Mouse (Mus musculus) limb, embryonic 11.5 days (tissue): ENCODE measurements around the gene Ncam1. TPM values are rescaled to one million over a fixed set of nuclear protein-coding genes. Genes with fewer than 3 reads are reported as not detected.
A peak's percentile ranks its signal among the peaks of the same experiment; 100 is the strongest.

Source experiments
- ATAC-seq: fragments of 200-750 bp; cut with Nextera tagmentation; 2 replicates; pipeline ENCODE4 v1.8.0; 2017; ENCODE audit warnings: low read depth; ENCODE audit not compliant: insufficient number of reproducible peaks, low FRiP score, low TSS enrichment
- DNase-seq: peaks from one replicate; pipeline ENCODE4 v3.0.0-alpha.2; 2015; ENCODE audit warnings: low spot score
- H3K27ac ChIP-seq: fragments of 300-500 bp; sonication (generic); replicated peaks from 2 replicates; pipeline ENCODE4 v1.5.1; 2014; ENCODE audit warnings: low read depth, mild to moderate bottlenecking, low read length
- H3K27me3 ChIP-seq: fragments of 300-500 bp; sonication (generic); 2 replicates; pipeline ENCODE4 v1.6.1; 2014; ENCODE audit warnings: mild to moderate bottlenecking, low read length, mixed read lengths; ENCODE audit not compliant: control insufficient read depth, insufficient read depth
- H3K36me3 ChIP-seq: fragments of 300-500 bp; sonication (generic); 2 replicates; pipeline ENCODE4 v1.6.1; 2014; ENCODE audit warnings: mild to moderate bottlenecking, low read length, moderate library complexity, mixed read lengths; ENCODE audit not compliant: control insufficient read depth, insufficient read depth
- H3K4me1 ChIP-seq: fragments of 300-500 bp; sonication (generic); 2 replicates; pipeline ENCODE4 v1.6.1; 2014; ENCODE audit warnings: low read length, mixed read lengths; ENCODE audit not compliant: control insufficient read depth, insufficient read depth
- H3K4me2 ChIP-seq: fragments of 300-500 bp; sonication (generic); 2 replicates; pipeline ENCODE4 v1.6.1; 2014; ENCODE audit warnings: low read depth, mild to moderate bottlenecking, moderate library complexity; ENCODE audit not compliant: severe bottlenecking
- H3K4me3 ChIP-seq: fragments of 300-500 bp; sonication (generic); 2 replicates; pipeline ENCODE4 v1.5.1; 2014; ENCODE audit warnings: low read depth, low read length
- H3K9ac ChIP-seq: fragments of 300-500 bp; sonication (generic); 2 replicates; pipeline ENCODE4 v1.6.1; 2014; ENCODE audit warnings: mild to moderate bottlenecking, low read length
- H3K9me3 ChIP-seq: fragments of 300-500 bp; sonication (generic); 2 replicates; pipeline ENCODE4 v1.6.1; 2016; ENCODE audit warnings: low read length; ENCODE audit not compliant: control insufficient read depth
- WGBS: fragments of 180-500 bp; shearing (Covaris S2); extraction: QIAGEN DNeasy Blood & Tissue Kit; methylation state at CpG from one replicate; pipeline ENCODE4 v1.1.7; 2014; 5-methylcytosine and 5-hydroxymethylcytosine counted together
- polyA plus RNA-seq: library from polyadenylated mRNA; unstranded; fragments of >200 nt; fragmentation: Nextera tagmentation; extraction: Ambion mirVana; gene quantifications from 2 replicates; pipeline ENCODE4 v1.2.1, GENCODE M21; 2014

Gene Ncam1
- polyA plus RNA-seq, 1 experiment from 2014 or later = 34.2 TPM

GRCm38 (mm10) chr9:49502245-49502644 lies 296.5 kb downstream of the Ncam1 start:
- no peak overlapping the region for H3K4me2 ChIP-seq
- no peaks in the 10 kb centered on the region for H3K27me3 ChIP-seq
- no peak for ATAC-seq
- no peaks in the 10 kb centered on the region for H3K36me3 ChIP-seq
- no peaks in the 10 kb centered on the region for H3K4me1 ChIP-seq
- no peak for DNase-seq
- H3K27ac ChIP-seq = no peak overlapping the region
- H3K4me3 ChIP-seq = no peak overlapping the region
- 86% methylated on average over 4 of the region's 4 CpGs for WGBS
- H3K9ac ChIP-seq = no peak overlapping the region
- H3K9me3 ChIP-seq = no peaks in the 10 kb centered on the region

DNA sequence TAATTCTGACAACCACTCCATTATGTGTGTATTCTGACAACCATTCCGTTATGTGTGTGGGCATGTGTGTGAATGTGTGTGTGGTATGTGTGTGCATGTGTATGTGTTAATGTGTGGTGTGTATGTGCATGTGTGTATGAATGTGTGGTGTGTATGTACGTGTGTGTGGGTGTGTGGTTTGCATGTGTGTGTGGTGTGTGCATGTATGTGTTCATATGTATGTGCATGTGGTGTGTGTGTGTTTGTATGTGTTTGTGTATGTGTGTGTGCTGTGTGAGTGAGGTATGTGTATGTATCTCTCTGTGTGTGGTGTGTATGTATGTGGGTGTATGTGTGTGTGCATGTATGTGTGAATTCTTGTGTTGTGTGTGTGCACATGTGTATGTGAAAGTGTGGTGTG lies 298.8 kb downstream of the Ncam1 start:
- WGBS = 92% methylated on average over 2 of the region's 2 CpGs
- Histone ChIP-seq H3K4me3 (no peak overlapping the region), H3K9ac (no peak overlapping the region), H3K4me2 (no peak overlapping the region), H3K4me1 (no peaks in the 10 kb centered on the region), H3K9me3 (no peaks in the 10 kb centered on the region), H3K27me3 (no peaks in the 10 kb centered on the region), H3K27ac (no peak overlapping the region), H3K36me3 (no peaks in the 10 kb centered on the region)
- no peak for DNase-seq
- ATAC-seq = no peak

DNA sequence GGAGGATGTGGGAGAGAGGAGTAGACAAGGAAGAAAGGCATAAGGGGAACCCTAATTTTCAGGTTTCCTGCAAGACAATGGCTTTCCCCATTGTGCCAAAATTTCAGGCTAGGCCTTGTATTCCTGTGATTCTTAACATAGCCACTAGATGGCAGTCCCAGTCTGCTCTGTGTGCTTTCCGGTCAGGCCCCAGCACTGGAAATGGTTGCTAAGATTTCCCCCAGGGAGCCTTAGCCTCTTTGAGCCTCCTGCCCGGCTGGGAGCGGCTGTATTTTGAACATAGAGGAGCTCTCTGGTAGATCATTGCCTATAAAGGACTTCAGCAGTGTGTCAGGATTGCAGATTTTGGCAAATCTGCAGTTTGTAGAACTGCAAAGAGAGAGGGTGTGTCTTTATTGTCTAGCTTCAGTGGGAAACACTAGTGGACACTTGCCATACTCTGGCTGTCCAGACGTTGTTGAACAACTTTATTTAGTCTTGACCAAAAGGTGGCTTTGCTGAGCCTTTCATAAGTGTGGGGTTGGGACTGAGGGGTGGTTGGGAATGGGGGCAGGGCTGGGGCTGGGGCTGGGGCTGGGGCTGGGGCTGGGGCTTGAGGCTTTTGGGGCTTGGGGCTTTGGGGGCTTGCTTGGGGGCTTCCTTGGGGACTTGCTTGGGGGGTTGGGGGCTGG lies 304.6 kb downstream of the Ncam1 start:
- Histone ChIP-seq H3K9me3 (no peaks in the 10 kb centered on the region), H3K27ac (no peak overlapping the region), H3K36me3 (no peaks in the 10 kb centered on the region), H3K4me2 (no peak overlapping the region), H3K27me3 (no peaks in the 10 kb centered on the region), H3K4me1 (peaks cover 3% of the 10 kb centered on the region; the same call in 1 of the 2 replicates), H3K9ac (no peak overlapping the region), H3K4me3 (no peak overlapping the region)
- DNase-seq = peak; percentile 77
- no peak for ATAC-seq
- 10% methylated on average over 4 of the region's 4 CpGs for WGBS

GRCm38 (mm10) chr9:49490609-49491008 lies 308.1 kb downstream of the Ncam1 start:
- DNase-seq (peak; percentile 12), ATAC-seq (no peak)
- no peaks in the 10 kb centered on the region for H3K36me3 ChIP-seq
- no peak overlapping the region for H3K4me3 ChIP-seq
- no peak overlapping the region for H3K9ac ChIP-seq
- no peak overlapping the region for H3K27ac ChIP-seq
- WGBS = 89% methylated on average over 4 of the region's 4 CpGs
- no peak overlapping the region for H3K4me2 ChIP-seq
- H3K4me1 ChIP-seq = peaks cover 5% of the 10 kb centered on the region; the same call in 1 of the 2 replicates
- H3K27me3 ChIP-seq = no peaks in the 10 kb centered on the region
- H3K9me3 ChIP-seq = no peaks in the 10 kb centered on the region

GRCm38 (mm10) chr9:49488912-49489895 lies 309.5 kb downstream of the Ncam1 start:
- H3K4me1 ChIP-seq = peaks cover 12% of the 10 kb centered on the region; the same call in 1 of the 2 replicates
- DNase-seq (peak; percentile 93), ATAC-seq (0 out of 2 replicates have a peak, but pooled peaks have one; percentile 40)
- no peaks in the 10 kb centered on the region for H3K9me3 ChIP-seq
- H3K9ac ChIP-seq = no peak overlapping the region
- H3K4me3 ChIP-seq = no peak overlapping the region
- no peaks in the 10 kb centered on the region for H3K27me3 ChIP-seq
- WGBS = 35% methylated on average over 16 of the region's 16 CpGs
- no peaks in the 10 kb centered on the region for H3K36me3 ChIP-seq
- H3K27ac ChIP-seq = no peak overlapping the region
- H3K4me2 ChIP-seq = no peak overlapping the region

- 80% methylated on average over 7 of the region's 7 CpGs for WGBS
- Histone ChIP-seq H3K4me1 (peaks cover 10% of the 10 kb centered on the region; the same call in 1 of the 2 replicates), H3K4me3 (no peak overlapping the region), H3K4me2 (no peak overlapping the region), H3K9ac (no peak overlapping the region), H3K9me3 (no peaks in the 10 kb centered on the region), H3K27me3 (no peaks in the 10 kb centered on the region), H3K36me3 (no peaks in the 10 kb centered on the region), H3K27ac (no peak overlapping the region)
- DNase-seq (no peak), ATAC-seq (no peak)
Observed at GRCm38 (mm10) chr9:49488258-49488657, 310.5 kb downstream of the Ncam1 start.

DNA sequence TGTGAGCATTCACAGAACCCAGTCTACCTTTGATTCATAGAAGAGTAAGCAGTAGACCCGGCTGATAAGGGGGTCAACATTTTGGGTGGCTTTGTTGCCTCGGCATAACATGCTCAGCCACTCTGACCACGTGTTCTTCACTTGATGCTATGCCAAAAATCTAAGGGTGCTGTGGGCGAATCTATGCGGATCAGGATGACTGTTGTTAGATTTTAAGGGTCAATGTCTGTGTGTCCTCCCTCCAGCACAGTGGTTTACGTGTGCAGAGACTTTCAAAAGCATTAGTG lies 311.1 kb downstream of the Ncam1 start:
- Histone ChIP-seq H3K27me3 (no peaks in the 10 kb centered on the region), H3K9me3 (no peaks in the 10 kb centered on the region), H3K4me2 (no peak overlapping the region), H3K36me3 (no peaks in the 10 kb centered on the region), H3K4me1 (peaks cover 10% of the 10 kb centered on the region; the same call in 1 of the 2 replicates), H3K27ac (no peak overlapping the region), H3K9ac (no peak overlapping the region), H3K4me3 (no peak overlapping the region)
- WGBS = 83% methylated on average over 6 of the region's 6 CpGs
- ATAC-seq (no peak), DNase-seq (no peak)

DNA sequence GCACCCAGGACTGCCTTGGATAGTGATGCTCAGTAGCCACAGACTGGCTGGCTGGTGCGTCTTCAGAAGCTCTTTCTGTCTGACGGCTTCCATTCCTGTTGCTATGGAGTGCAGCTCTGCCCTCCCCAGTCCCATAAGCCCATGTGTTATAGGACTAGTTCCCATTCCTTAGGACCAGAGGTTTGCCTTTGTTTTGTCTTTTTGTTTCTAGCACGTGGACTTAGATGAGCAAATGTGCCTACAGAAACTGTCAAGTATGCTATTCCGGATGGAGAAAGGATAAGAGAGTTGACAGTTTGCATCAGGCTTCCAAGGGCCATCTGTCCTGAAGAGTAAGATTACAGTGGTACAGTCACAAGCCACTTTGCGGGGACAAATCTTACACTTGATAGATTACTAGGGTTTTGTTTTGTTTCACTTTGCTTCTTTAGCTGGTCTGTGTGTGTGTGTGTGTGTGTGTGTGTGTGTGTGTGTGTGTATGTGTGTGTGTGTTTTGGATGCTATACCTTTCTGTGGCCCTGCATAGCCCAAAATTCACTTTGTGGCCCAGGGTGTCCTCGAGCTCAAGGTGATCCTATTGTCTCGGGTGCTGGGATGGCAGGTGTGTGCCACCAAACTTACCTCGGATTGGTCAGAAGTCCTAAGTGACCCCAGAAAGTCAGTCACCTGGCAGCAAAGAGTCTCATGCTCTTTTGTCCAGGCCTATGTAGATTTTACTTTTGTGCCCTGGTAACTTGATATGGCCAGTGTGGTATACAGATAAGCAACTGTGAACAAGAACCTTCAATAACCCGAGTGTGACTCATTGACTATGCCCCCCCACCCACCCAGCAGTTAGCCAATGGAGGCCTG lies 311.7 kb downstream of the Ncam1 start:
- Histone ChIP-seq H3K36me3 (no peaks in the 10 kb centered on the region), H3K4me3 (peak overlapping the region; percentile 57; the same call in 1 of the 2 replicates), H3K9me3 (no peaks in the 10 kb centered on the region), H3K27me3 (no peaks in the 10 kb centered on the region), H3K27ac (no peak overlapping the region), H3K9ac (no peak overlapping the region), H3K4me1 (peaks cover 10% of the 10 kb centered on the region; the same call in 1 of the 2 replicates), H3K4me2 (no peak overlapping the region)
- 73% methylated on average over 9 of the region's 9 CpGs for WGBS
- DNase-seq = peak; percentile 16
- no peak for ATAC-seq
